Mouse (Mus musculus) stomach, adult 2 months (tissue): ENCODE data around the gene Mindy2. TPM values are rescaled to one million over a fixed set of nuclear protein-coding genes. Genes with fewer than 3 reads are reported as not detected.

ENCODE experiments used
- polyA plus RNA-seq: library from polyadenylated mRNA; depleted of rRNA; stranded (reverse); fragments of >200 nt; gene quantifications from 2 replicates; pipeline ENCODE4 v1.2.3, GENCODE M21; 2012; rRNA removed

Mindy2 gene
- polyA plus RNA-seq = 3.2 and 4.2 TPM in 2 replicates

GRCm38 (mm10) chr9:70657013-70657967, at the start of gene Mindy2:
Mindy2 (minus strand) TSS chr9:70657174.

GRCm38 (mm10) chr9:70678682-70679131, 21.7 kb upstream of the Mindy2 start, which contains the start of gene Adam10:
Adam10 (plus strand) TSS chr9:70678997.

GRCm38 (mm10) chr9:70656130-70657007, 605 bp downstream of the Mindy2 start, which contains the start of gene Gm10642:
Gm10642 (plus strand) TSS chr9:70656251.

Other genes with a start within 250 kb of the Mindy2 start
- gene Ccnb2, start 235.6 kb downstream of the Mindy2 start, polyA plus RNA-seq = 3.9 and 4.7 TPM in 2 replicates
- gene Rnf111, start 153.4 kb downstream of the Mindy2 start, polyA plus RNA-seq = 15.8 and 18.7 TPM in 2 replicates
- 1.5 and 3.3 TPM in 2 replicates for gene Sltm, start 114.4 kb downstream of the Mindy2 start, polyA plus RNA-seq
- 0.92 and 2.4 TPM in 2 replicates for gene Gm10642, start 923 bp downstream of the Mindy2 start, polyA plus RNA-seq
- 14.3 and 29.3 TPM in 2 replicates for gene Adam10, start 21.8 kb upstream of the Mindy2 start, polyA plus RNA-seq